Mouse (Mus musculus) heart, embryonic 16.5 days (tissue): ENCODE data around the gene Pygl. TPM values are rescaled to one million over a fixed set of nuclear protein-coding genes. Genes with fewer than 3 reads are reported as not detected.
"Not testable (repeated sequence)": the region's sequence is repeated elsewhere in the genome, so short reads cannot be mapped to it uniquely, and the experiment has no call there.

Source experiments
- ATAC-seq: fragments of 200-750 bp; cut with Nextera tagmentation; replicated peaks from 2 replicates; pipeline ENCODE4 v1.8.0; 2017; ENCODE audit warnings: moderate number of reproducible peaks; ENCODE audit not compliant: insufficient read depth, low FRiP score; ENCODE audit errors: extremely low read depth
- H3K27ac ChIP-seq: fragments of 300-500 bp; sonication (generic); 2 replicates; pipeline ENCODE4 v1.5.1; 2014; ENCODE audit warnings: mild to moderate bottlenecking, low read length, control low read depth, moderate library complexity
- H3K27me3 ChIP-seq: fragments of 300-500 bp; sonication (generic); 2 replicates; pipeline ENCODE4 v1.6.1; 2014; ENCODE audit warnings: low read length, mixed read lengths; ENCODE audit not compliant: control insufficient read depth, insufficient read depth
- H3K36me3 ChIP-seq: fragments of 300-500 bp; sonication (generic); 2 replicates; pipeline ENCODE4 v1.6.1; 2014; ENCODE audit not compliant: control insufficient read depth, insufficient read depth
- H3K4me1 ChIP-seq: fragments of 300-500 bp; sonication (generic); 2 replicates; pipeline ENCODE4 v1.6.1; 2014; ENCODE audit warnings: low read length, mixed read lengths; ENCODE audit not compliant: control insufficient read depth, insufficient read depth
- H3K4me2 ChIP-seq: fragments of 300-500 bp; sonication (generic); 2 replicates; pipeline ENCODE4 v1.6.1; 2014; ENCODE audit warnings: low read depth, mild to moderate bottlenecking, control low read depth, low read length
- H3K4me3 ChIP-seq: fragments of 300-500 bp; sonication (generic); 2 replicates; pipeline ENCODE4 v1.5.1; 2014; ENCODE audit warnings: mild to moderate bottlenecking, control low read depth, low read length
- H3K9ac ChIP-seq: fragments of 300-500 bp; sonication (generic); 2 replicates; pipeline ENCODE4 v1.6.1; 2014; ENCODE audit warnings: low read length, control low read depth
- H3K9me3 ChIP-seq: fragments of 300-500 bp; sonication (generic); replicated peaks from 2 replicates; pipeline ENCODE4 v1.6.1; 2016; ENCODE audit warnings: low read length; ENCODE audit not compliant: control insufficient read depth
- WGBS: fragments of 180-500 bp; shearing (Covaris S2); extraction: QIAGEN DNeasy Blood & Tissue Kit; methylation state at CpG from one replicate; pipeline ENCODE4 v1.1.7; 2014; 5-methylcytosine and 5-hydroxymethylcytosine counted together
- polyA plus RNA-seq: library from polyadenylated mRNA; unstranded; fragments of >200 nt; fragmentation: Nextera tagmentation; extraction: Ambion mirVana; gene quantifications from 2 replicates; pipeline ENCODE4 v1.2.1, GENCODE M21; 2015

The Pygl gene
- polyA plus RNA-seq, 1 experiment from 2014 or later, result 52.9 TPM

DNA sequence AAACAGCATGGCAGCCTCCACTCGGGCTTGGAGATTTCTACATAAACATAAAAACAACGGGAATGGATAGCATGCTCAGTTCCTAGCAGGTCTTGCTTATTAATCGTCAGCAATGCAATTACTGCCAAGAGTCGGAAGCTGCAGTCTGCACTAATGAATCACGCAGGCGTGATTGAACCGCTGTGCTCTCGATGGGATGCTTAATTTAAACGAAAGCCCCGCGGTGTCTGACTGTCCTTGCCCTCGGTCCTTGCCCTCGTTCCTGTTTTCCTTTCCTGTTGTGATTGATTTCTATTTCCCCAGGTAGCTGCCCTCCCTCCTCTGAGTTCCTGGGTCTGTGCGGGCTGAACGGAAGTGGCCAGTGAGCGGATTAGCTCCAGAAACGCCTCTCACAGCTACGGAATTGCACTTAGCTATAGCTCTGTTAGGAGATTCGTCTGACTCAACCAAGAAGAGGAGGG lies 39.0 kb downstream of the Pygl start:
- no peak for ATAC-seq
- Histone ChIP-seq H3K4me1 (no peaks in the 10 kb centered on the region), H3K9me3 (no peaks in the 10 kb centered on the region), H3K4me3 (peak overlapping the region; percentile 33), H3K4me2 (peak overlapping the region; percentile 57), H3K36me3 (peaks cover 15% of the 10 kb centered on the region), H3K27ac (no peak overlapping the region), H3K9ac (no peak overlapping the region), H3K27me3 (no peaks in the 10 kb centered on the region)
- 42% methylated on average over 19 of the region's 19 CpGs for WGBS

DNA sequence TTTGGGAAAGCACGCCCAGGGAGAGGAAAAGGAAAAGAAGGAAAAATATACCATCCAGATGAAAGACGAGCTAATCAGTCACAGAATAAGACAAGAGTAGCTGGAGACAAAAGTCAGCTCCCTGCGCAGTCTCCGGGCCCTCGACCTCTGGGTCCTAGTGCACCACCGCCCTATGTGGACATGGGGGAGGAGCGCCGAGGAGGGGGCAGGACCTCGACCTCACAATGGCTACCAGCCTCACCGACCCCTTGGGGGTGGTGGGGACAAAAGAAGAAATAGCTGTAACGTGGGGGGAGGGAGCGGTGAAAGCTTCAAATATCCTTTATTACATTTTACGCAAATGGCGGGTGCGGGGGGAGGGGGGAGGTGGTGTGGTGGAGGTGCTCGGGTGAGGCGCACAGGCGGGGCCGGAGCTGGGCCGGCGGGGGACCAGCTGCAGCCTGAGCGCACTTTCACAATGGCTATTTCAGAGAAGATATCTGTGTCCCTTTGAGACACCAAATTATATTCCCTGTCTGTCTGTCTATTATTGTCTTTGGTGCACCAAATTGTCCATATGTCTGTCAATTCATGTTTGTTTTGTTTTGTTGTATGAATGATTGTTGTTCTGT lies 47.0 kb downstream of the Pygl start:
- Histone ChIP-seq H3K9ac (no peak overlapping the region), H3K4me1 (no peaks in the 10 kb centered on the region), H3K4me2 (no peak overlapping the region), H3K36me3 (no peaks in the 10 kb centered on the region), H3K9me3 (peaks cover 10% of the 10 kb centered on the region; the same call in 1 of the 2 replicates), H3K27ac (no peak overlapping the region), H3K27me3 (no peaks in the 10 kb centered on the region), H3K4me3 (no peak overlapping the region)
- 87% methylated on average over 22 of the region's 22 CpGs for WGBS
- no peak for ATAC-seq

DNA sequence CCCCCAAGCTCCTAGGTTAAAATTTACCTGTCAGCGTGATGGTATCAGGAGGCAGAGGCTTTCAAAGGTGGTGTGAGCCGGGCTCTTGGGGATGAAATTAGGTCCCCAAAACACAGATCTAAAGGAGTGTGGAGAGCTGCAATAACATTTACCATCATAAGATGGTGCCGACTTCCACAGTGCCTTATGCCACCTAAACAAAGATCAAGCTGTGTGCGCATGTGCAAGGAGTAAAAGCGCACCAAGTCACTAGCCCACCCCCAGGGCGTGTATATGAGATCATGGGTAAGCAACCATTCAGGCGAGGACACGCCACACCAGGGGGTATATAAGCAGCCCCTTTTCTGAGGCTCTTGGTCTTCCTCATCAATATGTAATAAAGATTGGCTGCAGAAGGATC lies 47.8 kb downstream of the Pygl start:
- H3K4me2 ChIP-seq, H3K27ac ChIP-seq, H3K9ac ChIP-seq, ATAC-seq, H3K36me3 ChIP-seq, H3K4me1 ChIP-seq, H3K4me3 ChIP-seq, H3K9me3 ChIP-seq, H3K27me3 ChIP-seq: not testable (repeated sequence)
- 91% methylated on average over 8 of the region's 8 CpGs for WGBS

DNA sequence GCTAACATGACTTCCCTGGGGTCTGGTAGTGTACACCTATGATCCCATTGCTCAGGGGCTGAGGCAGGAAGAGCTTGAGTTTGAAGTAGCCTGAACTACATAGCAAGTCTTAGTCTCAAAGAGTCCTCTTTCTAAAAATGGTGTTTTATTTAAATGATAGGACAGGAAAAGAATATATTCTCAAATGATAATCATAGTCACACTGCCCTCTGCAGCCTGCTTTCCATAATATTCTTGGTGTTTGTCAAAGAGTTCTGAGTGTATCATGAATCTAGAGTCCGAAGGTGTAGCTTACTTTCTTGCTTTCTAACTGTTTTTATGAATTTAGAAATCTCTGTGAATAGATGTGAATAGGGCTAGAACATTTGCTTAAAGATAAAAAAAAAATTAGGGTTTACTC lies 61.3 kb downstream of the Pygl start:
- 67% methylated on average over 1 of the region's 1 CpGs for WGBS
- H3K27ac ChIP-seq, result no peak overlapping the region
- ATAC-seq, result no peak
- no peaks in the 10 kb centered on the region for H3K36me3 ChIP-seq
- H3K27me3 ChIP-seq, result no peaks in the 10 kb centered on the region
- H3K4me1 ChIP-seq, result no peaks in the 10 kb centered on the region
- H3K9me3 ChIP-seq, result no peaks in the 10 kb centered on the region
- no peak overlapping the region for H3K4me2 ChIP-seq
- H3K4me3 ChIP-seq, result no peak overlapping the region
- H3K9ac ChIP-seq, result no peak overlapping the region

DNA sequence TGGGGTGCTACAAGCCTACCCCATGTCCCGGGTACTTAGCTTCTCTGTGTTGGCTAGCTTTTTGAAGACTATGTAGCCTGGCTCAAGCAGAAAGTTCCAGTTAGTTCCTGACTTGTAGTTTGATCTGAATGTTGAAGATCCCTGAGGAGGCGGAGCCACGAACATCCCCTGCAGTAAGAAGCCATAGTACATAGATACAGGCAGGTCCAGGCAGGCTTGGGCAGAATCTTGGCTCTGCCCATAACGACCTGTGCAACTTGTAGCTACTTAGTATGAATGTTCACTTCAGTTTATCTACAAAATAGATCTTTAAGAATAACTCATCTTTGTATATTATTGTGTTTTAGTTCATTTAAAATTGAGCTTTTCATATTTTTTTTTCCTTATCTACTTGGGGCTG lies 63.3 kb downstream of the Pygl start:
- 77% methylated on average over 4 of the region's 4 CpGs for WGBS

DNA sequence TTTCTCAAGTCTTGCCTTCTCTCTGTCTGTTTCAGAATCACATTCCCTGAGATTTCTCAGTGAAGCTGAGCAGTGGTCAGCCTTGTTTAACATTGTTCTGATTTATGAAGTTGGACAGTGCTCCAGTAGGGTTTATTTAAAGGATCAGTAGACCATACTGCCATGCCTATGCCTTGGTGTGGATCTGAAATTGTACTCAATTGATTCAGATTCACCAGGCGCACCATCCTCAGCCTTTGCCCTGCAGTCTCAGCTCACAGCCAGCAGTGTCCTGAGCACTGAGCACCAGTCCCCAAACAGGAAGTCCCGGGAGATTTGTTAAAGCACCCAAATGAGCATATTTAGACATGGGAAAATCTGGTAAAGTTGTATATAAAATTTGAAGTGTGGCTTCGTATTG lies 66.5 kb downstream of the Pygl start:
- H3K9me3 ChIP-seq, result no peaks in the 10 kb centered on the region
- H3K36me3 ChIP-seq, result no peaks in the 10 kb centered on the region
- H3K27ac ChIP-seq, result no peak overlapping the region
- no peaks in the 10 kb centered on the region for H3K27me3 ChIP-seq
- H3K9ac ChIP-seq, result no peak overlapping the region
- no peak for ATAC-seq
- H3K4me3 ChIP-seq, result no peak overlapping the region
- WGBS, result 69% methylated on average over 3 of the region's 3 CpGs
- H3K4me2 ChIP-seq, result no peak overlapping the region
- H3K4me1 ChIP-seq, result no peaks in the 10 kb centered on the region

More for the DNA sequence above, 63.3 kb downstream of the Pygl start:
- H3K27ac ChIP-seq, result no peak overlapping the region
- no peak overlapping the region for H3K4me2 ChIP-seq
- no peak overlapping the region for H3K4me3 ChIP-seq
- no peaks in the 10 kb centered on the region for H3K4me1 ChIP-seq
- no peak overlapping the region for H3K9ac ChIP-seq
- H3K36me3 ChIP-seq, result no peaks in the 10 kb centered on the region
- no peaks in the 10 kb centered on the region for H3K27me3 ChIP-seq
- ATAC-seq, result no peak
- no peaks in the 10 kb centered on the region for H3K9me3 ChIP-seq

DNA sequence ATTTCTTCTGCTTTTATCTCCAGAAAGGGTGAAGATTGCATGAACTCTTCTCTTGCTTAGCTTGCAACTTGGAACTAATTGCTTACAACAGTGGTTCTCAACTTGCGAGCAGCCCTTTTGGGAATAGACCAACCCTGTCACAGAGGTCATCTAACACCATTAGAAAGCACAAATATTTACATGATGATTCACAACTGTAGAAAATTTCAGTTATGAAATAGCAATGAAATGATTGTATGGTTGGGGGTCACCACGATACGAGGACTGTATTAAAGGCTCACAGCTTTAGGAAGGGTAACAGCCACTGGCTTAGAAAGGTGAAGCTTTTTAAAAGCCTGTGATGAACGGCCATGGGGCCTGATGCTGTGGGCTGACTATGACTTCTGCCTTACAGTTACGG lies 70.2 kb downstream of the Pygl start:
- Histone ChIP-seq H3K36me3 (no peaks in the 10 kb centered on the region), H3K9me3 (no peaks in the 10 kb centered on the region), H3K4me3 (no peak overlapping the region), H3K4me2 (no peak overlapping the region), H3K27me3 (no peaks in the 10 kb centered on the region), H3K27ac (no peak overlapping the region), H3K9ac (no peak overlapping the region), H3K4me1 (no peaks in the 10 kb centered on the region)
- WGBS, result 72% methylated on average over 5 of the region's 5 CpGs
- no peak for ATAC-seq

DNA sequence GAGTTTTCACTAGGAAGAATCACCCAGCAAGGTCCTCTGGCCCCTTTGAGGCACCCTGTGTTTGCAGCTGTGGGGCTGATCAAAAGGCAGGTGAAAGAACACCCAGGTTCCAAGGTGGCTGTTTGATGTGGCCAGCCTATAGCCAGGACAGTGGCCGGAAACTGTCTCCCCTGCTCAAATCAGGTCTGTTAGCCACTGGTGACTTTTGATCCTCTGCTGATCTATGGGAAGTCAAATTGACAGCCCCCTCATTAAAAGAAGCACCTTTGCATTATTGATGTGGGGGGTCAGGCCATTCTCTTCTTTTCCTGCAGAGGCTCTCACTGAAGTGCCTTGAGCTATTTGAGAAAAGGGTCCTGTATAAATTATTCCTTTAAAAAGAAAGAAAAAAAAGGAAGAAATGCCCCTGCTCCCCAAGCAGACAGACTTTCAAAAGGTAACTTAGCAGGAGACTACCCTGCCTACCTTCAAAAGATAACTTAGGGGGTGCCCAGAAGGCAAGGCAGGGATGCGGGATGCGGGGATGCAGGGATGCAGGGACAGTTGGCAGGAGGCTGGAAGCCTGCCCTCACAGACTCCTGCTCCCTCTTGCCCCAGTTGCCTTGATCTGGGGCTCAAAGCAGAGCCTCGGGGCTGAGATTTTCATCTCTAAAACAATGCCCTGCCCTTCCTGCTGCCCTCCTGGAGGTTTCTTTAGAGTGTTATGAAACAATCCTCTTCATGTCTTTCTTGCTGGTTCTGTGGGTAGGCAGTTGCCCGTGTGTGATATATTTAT lies 73.8 kb downstream of the Pygl start:
- Histone ChIP-seq H3K27ac (no peak overlapping the region), H3K36me3 (no peaks in the 10 kb centered on the region), H3K27me3 (no peaks in the 10 kb centered on the region), H3K9ac (no peak overlapping the region), H3K4me3 (no peak overlapping the region), H3K9me3 (no peaks in the 10 kb centered on the region), H3K4me2 (no peak overlapping the region), H3K4me1 (no peaks in the 10 kb centered on the region)
- ATAC-seq, result no peak
- WGBS, result 56% methylated on average over 5 of the region's 5 CpGs

DNA sequence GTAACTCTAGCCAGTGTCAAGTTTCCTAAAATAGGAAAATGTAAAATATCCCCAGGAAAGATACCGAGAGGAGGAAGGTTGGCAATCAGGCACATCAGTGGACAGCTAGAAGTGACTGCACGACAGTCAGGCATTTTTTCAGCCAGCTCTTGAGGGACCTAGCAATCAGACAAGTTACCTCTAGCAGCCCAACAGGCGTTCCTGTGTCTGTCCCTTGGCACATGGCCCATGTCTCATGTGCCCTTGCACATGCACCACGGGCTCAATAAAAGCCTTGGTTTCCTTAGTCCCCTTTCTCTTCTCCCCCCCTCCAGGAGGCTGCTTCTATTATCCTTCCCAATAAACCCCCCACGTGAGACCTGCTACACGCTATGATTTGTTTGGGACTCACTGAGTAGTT lies 75.1 kb downstream of the Pygl start:
- no peaks in the 10 kb centered on the region for H3K27me3 ChIP-seq
- no peak overlapping the region for H3K27ac ChIP-seq
- no peaks in the 10 kb centered on the region for H3K36me3 ChIP-seq
- no peaks in the 10 kb centered on the region for H3K9me3 ChIP-seq
- no peaks in the 10 kb centered on the region for H3K4me1 ChIP-seq
- no peak overlapping the region for H3K4me3 ChIP-seq
- no peak overlapping the region for H3K9ac ChIP-seq
- 51% methylated on average over 6 of the region's 6 CpGs for WGBS
- ATAC-seq, result no peak
- H3K4me2 ChIP-seq, result no peak overlapping the region
